Mouse (Mus musculus): ENCODE measurements around the gene Clec2i.
"Not testable (repeated sequence)": the region's sequence is repeated elsewhere in the genome, so short reads cannot be mapped to it uniquely, and the experiment has no call there.

Clec2i gene

GRCm38 (mm10) chr6:128854895-128855294 is 32.5 kb upstream of the Clec2i start:
- DNase-seq (ENCODE audit: low spot score): no peak

- no peak for DNase-seq (ENCODE audit: low spot score)
Measured at GRCm38 (mm10) chr6:128855477-128855876, 31.9 kb upstream of the Clec2i start.

GRCm38 (mm10) chr6:128856250-128856649 is 31.1 kb upstream of the Clec2i start:
- no peak for DNase-seq (ENCODE audit: low spot score)

- no peak for DNase-seq (ENCODE audit: low spot score)
Measured at GRCm38 (mm10) chr6:128857976-128858375, 29.4 kb upstream of the Clec2i start.

- no peak for DNase-seq (ENCODE audit: low spot score)
Measured at GRCm38 (mm10) chr6:128868861-128869260, 18.5 kb upstream of the Clec2i start.

- DNase-seq (ENCODE audit: low spot score): no peak
Measured at GRCm38 (mm10) chr6:128871910-128872610, 15.3 kb upstream of the Clec2i start.

- no peak for DNase-seq (ENCODE audit: low spot score)
Measured at GRCm38 (mm10) chr6:128888834-128889233, 1.4 kb downstream of the Clec2i start.

GRCm38 (mm10) chr6:128890948-128891355 is 3.6 kb downstream of the Clec2i start, which contains the start of gene BC035044:
BC035044 (minus strand) TSS chr6:128891126.
- DNase-seq (ENCODE audit: low spot score): no peak

- DNase-seq (ENCODE audit: low spot score): no peak
Measured at GRCm38 (mm10) chr6:128895404-128896001, 8.1 kb downstream of the Clec2i start.

- DNase-seq (ENCODE audit: low spot score): no peak
Measured at GRCm38 (mm10) chr6:128900044-128900443, 12.7 kb downstream of the Clec2i start.

GRCm38 (mm10) chr6:128900796-128901552 is 13.6 kb downstream of the Clec2i start:
- not testable (repeated sequence) for DNase-seq (ENCODE audit: low spot score)

- DNase-seq (ENCODE audit: low spot score): no peak
Measured at GRCm38 (mm10) chr6:128913598-128914254, 26.3 kb downstream of the Clec2i start.

GRCm38 (mm10) chr6:128917322-128917721 is 29.9 kb downstream of the Clec2i start:
- no peak for DNase-seq (ENCODE audit: low spot score)

GRCm38 (mm10) chr6:128933050-128933449 is 45.7 kb downstream of the Clec2i start:
- no peak for DNase-seq (ENCODE audit: low spot score)

- not testable (repeated sequence) for DNase-seq (ENCODE audit: low spot score)
Measured at GRCm38 (mm10) chr6:128934081-128934480, 46.7 kb downstream of the Clec2i start, which contains the start of gene Clec2g. Clec2g (plus strand) TSS chr6:128934381.

GRCm38 (mm10) chr6:128935889-128936665 is 48.7 kb downstream of the Clec2i start:
- not testable (repeated sequence) for DNase-seq (ENCODE audit: low spot score)

- no peak for DNase-seq (ENCODE audit: low spot score)
Measured at GRCm38 (mm10) chr6:128941646-128942421, 54.4 kb downstream of the Clec2i start.

GRCm38 (mm10) chr6:128945564-128945963 is 58.2 kb downstream of the Clec2i start:
- DNase-seq (ENCODE audit: low spot score): no peak
